ENCODE assay signal across 10 mouse cellular contexts in genomic region chr16:38477241-38477608, GRCm38 (mm10). TPM values are rescaled to one million over a fixed set of nuclear protein-coding genes. Genes with fewer than 3 reads are reported as not detected.
DNase-seq lines count a peak whose midpoint lies in the region; ATAC-seq and TF ChIP-seq lines count a peak whose summit lies in the region.
"Not testable (repeated sequence)": the region's sequence is repeated elsewhere in the genome, so short reads cannot be mapped to it uniquely, and the experiment has no call there.
"Had no signal": no experiment of that assay in that cellular context is flagged by ENCODE, and none has a peak within 500 bp of the region (broad histone marks: within the 10 kb centered on the region; RNA-seq: fewer than 3 reads in every experiment).

No protein-coding gene starts in this region.

- not testable (repeated sequence) for TF ChIP-seq CTCF in CH12.LX (conservative IDR thresholded peaks at IDR 0.05 in 1 of 2, IDR thresholded peaks at IDR 0.05 in 1 of 2; ENCODE audit: low read depth in 2 of 2, low read length in 2 of 2); layer of hippocampus, adult 2 months (conservative IDR thresholded peaks at IDR 0.05)

- not testable (repeated sequence) for TF ChIP-seq POLR2A in CH12.LX (IDR thresholded peaks at IDR 0.05; ENCODE audit: low read depth, low read length)

- peaks cover 67% of the 10 kb centered on the region for H3K79me2 ChIP-seq in CH12.LX (replicated peaks; ENCODE audit: control insufficient read depth, extremely low read depth, insufficient read depth, poor library complexity, severe bottlenecking)

- not testable (repeated sequence) for H3K4me2 ChIP-seq in CH12.LX (ENCODE audit: insufficient read depth, low read depth, poor library complexity, severe bottlenecking)
- peak overlapping the region; percentile 75 for H3K4me2 ChIP-seq in embryonic facial prominence, embryonic 14.5 days (ENCODE audit: low read depth, low read length)
- H3K4me2 ChIP-seq in hindbrain, embryonic 15.5 days: peak overlapping the region; percentile 82
- H3K4me2 ChIP-seq in liver, embryonic 16.5 days (ENCODE audit: low read depth, low read length): peak overlapping the region; percentile 87
- H3K4me2 ChIP-seq in midbrain, embryonic 16.5 days (ENCODE audit: low read length): peak overlapping the region; percentile 77
- H3K4me2 ChIP-seq in stomach, embryonic 16.5 days (ENCODE audit: low read depth, low read length): peak overlapping the region; percentile 82

- not testable (repeated sequence) for H3K9me3 ChIP-seq in CH12.LX (replicated peaks; ENCODE audit: low read length); embryonic facial prominence, embryonic 14.5 days (ENCODE audit: control insufficient read depth, low read length); heart, embryonic 10.5 days; hindbrain, embryonic 15.5 days; liver, embryonic 16.5 days (replicated peaks; ENCODE audit: control insufficient read depth, low read length); midbrain, embryonic 16.5 days (replicated peaks; ENCODE audit: control insufficient read depth, low read length, poor library complexity, severe bottlenecking); stomach, embryonic 16.5 days (replicated peaks; ENCODE audit: control insufficient read depth, low read length)

- dilution Hi-C loops in CH12.LX (cut with MboI; ENCODE audit: extremely low pct_ligation_motif_present, extremely low pct_unique_long_range_greater_than_20kb, low sequenced_read_pairs): not testable (repeated sequence)

- TF ChIP-seq RAD21 in CH12.LX (IDR thresholded peaks at IDR 0.05; ENCODE audit: low read depth, low read length): not testable (repeated sequence)

- H3K36me3 ChIP-seq in CH12.LX (replicated peaks in 1 of 2; ENCODE audit: control insufficient read depth in 1 of 2, insufficient read depth in 1 of 2, low read length in 1 of 2): peaks cover 81 to 87% of the 10 kb centered on the region in 2 experiments
- not testable (repeated sequence) for H3K36me3 ChIP-seq in embryonic facial prominence, embryonic 14.5 days (ENCODE audit: control insufficient read depth, insufficient read depth, low read length); heart, embryonic 10.5 days; hindbrain, embryonic 15.5 days; liver, embryonic 16.5 days (ENCODE audit: control insufficient read depth, insufficient read depth); midbrain, embryonic 16.5 days (ENCODE audit: control insufficient read depth, insufficient read depth, low read length); stomach, embryonic 16.5 days (ENCODE audit: control insufficient read depth, insufficient read depth, low read length)

- not testable (repeated sequence) for H3K9ac ChIP-seq in CH12.LX (ENCODE audit: insufficient read depth, low read depth); liver, embryonic 16.5 days (ENCODE audit: low read depth, low read length)
- H3K9ac ChIP-seq in embryonic facial prominence, embryonic 14.5 days (ENCODE audit: low read depth, low read length): peak overlapping the region; percentile 61
- peak overlapping the region; percentile 35; the same call in 1 of the 2 replicates for H3K9ac ChIP-seq in hindbrain, embryonic 15.5 days
- H3K9ac ChIP-seq in midbrain, embryonic 16.5 days (ENCODE audit: low read depth, low read length): peak overlapping the region; percentile 51; the same call in 1 of the 2 replicates
- H3K9ac ChIP-seq in stomach, embryonic 16.5 days (ENCODE audit: low read length): peak overlapping the region; percentile 71

- ATAC-seq in embryonic facial prominence, embryonic 14.5 days (ENCODE audit: low read depth); liver, embryonic 16.5 days (ENCODE audit: low read depth); midbrain, embryonic 16.5 days; stomach, embryonic 16.5 days (ENCODE audit: insufficient read depth, low FRiP score): not testable (repeated sequence)
- ATAC-seq in hindbrain, embryonic 15.5 days (ENCODE audit: low FRiP score, low read depth): peak; percentile 48; the same call in 1 of the 2 replicates

- H3K27me3 ChIP-seq in CH12.LX (replicated peaks); embryonic facial prominence, embryonic 14.5 days (replicated peaks; ENCODE audit: control insufficient read depth, insufficient read depth, low read length); heart, embryonic 10.5 days (ENCODE audit: insufficient read depth, poor library complexity, severe bottlenecking); hindbrain, embryonic 15.5 days; liver, embryonic 16.5 days (ENCODE audit: control insufficient read depth, insufficient read depth, low read depth, low read length); midbrain, embryonic 16.5 days (ENCODE audit: control insufficient read depth, insufficient read depth, low read depth, low read length); stomach, embryonic 16.5 days (ENCODE audit: control insufficient read depth, insufficient read depth, low read length): not testable (repeated sequence)

- in situ Hi-C loops in CH12.LX (cut with MboI; ENCODE audit: low pct_ligation_motif_present, low pct_unique_long_range_greater_than_20kb, low sequenced_read_pairs): not testable (repeated sequence)

- H3K4me3 ChIP-seq in CH12.LX (replicated peaks in 1 of 3; ENCODE audit: low read depth in 2 of 3, low read length in 2 of 3, poor library complexity in 1 of 3): peak overlapping the region in 1 of 3 experiments; percentile 45
- H3K4me3 ChIP-seq in embryonic facial prominence, embryonic 14.5 days (ENCODE audit: low read depth, low read length): peak overlapping the region; percentile 39
- H3K4me3 ChIP-seq in heart, embryonic 10.5 days: peak overlapping the region; percentile 59
- H3K4me3 ChIP-seq in hindbrain, embryonic 15.5 days: peak overlapping the region; percentile 41
- H3K4me3 ChIP-seq in layer of hippocampus, adult 2 months: peak overlapping the region; percentile 59
- H3K4me3 ChIP-seq in liver, embryonic 16.5 days (ENCODE audit: low read depth, low read length): peak overlapping the region; percentile 57
- peak overlapping the region; percentile 39 for H3K4me3 ChIP-seq in midbrain, embryonic 16.5 days (ENCODE audit: low read depth, low read length)
- H3K4me3 ChIP-seq in stomach, embryonic 16.5 days (replicated peaks; ENCODE audit: low read length): peak overlapping the region; percentile 49

- DNase-seq in CH12.LX (ENCODE audit: extremely low read depth); embryonic facial prominence, embryonic 14.5 days (ENCODE audit: low spot score); heart, embryonic 10.5 days (ENCODE audit: low spot score); layer of hippocampus, adult 2 months (ENCODE audit: low spot score in 2 of 2): not testable (repeated sequence)

- peaks cover 10 to 79% of the 10 kb centered on the region in 2 experiments for H3K4me1 ChIP-seq in CH12.LX (ENCODE audit: control insufficient read depth in 1 of 2, insufficient read depth in 2 of 2)
- H3K4me1 ChIP-seq in embryonic facial prominence, embryonic 14.5 days (ENCODE audit: control insufficient read depth, insufficient read depth, low read length): peaks cover 11% of the 10 kb centered on the region; the same call in 1 of the 2 replicates
- H3K4me1 ChIP-seq in heart, embryonic 10.5 days: peaks cover 13% of the 10 kb centered on the region
- H3K4me1 ChIP-seq in hindbrain, embryonic 15.5 days (replicated peaks): peaks cover 14% of the 10 kb centered on the region
- H3K4me1 ChIP-seq in liver, embryonic 16.5 days (ENCODE audit: control insufficient read depth, low read depth, low read length): peaks cover 23% of the 10 kb centered on the region
- not testable (repeated sequence) for H3K4me1 ChIP-seq in midbrain, embryonic 16.5 days (ENCODE audit: control insufficient read depth, insufficient read depth, low read length); stomach, embryonic 16.5 days (ENCODE audit: control insufficient read depth, insufficient read depth, low read length)

- H3K27ac ChIP-seq in CH12.LX (ENCODE audit: insufficient read depth, low read depth): peak overlapping the region; percentile 53; the same call in 1 of the 2 replicates
- H3K27ac ChIP-seq in embryonic facial prominence, embryonic 14.5 days (replicated peaks; ENCODE audit: low read depth, low read length); layer of hippocampus, adult 2 months; liver, embryonic 16.5 days (ENCODE audit: low read length); midbrain, embryonic 16.5 days (ENCODE audit: low read length); stomach, embryonic 16.5 days (ENCODE audit: low read length): not testable (repeated sequence)
- H3K27ac ChIP-seq in heart, embryonic 10.5 days: peak overlapping the region; percentile 90
- peak overlapping the region; percentile 59 for H3K27ac ChIP-seq in hindbrain, embryonic 15.5 days (replicated peaks)

- TF ChIP-seq EP300 in CH12.LX (IDR thresholded peaks at IDR 0.05; ENCODE audit: low read length): not testable (repeated sequence)

- WGBS in embryonic facial prominence, embryonic 14.5 days: 49% methylated on average over 14 of the region's 14 CpGs
- WGBS in heart, embryonic 10.5 days: 36% methylated on average over 14 of the region's 14 CpGs
- WGBS in hindbrain, embryonic 15.5 days: 27% methylated on average over 14 of the region's 14 CpGs
- 50% methylated on average over 14 of the region's 14 CpGs for WGBS in liver, embryonic 16.5 days (ENCODE audit: insufficient replicate concordance)
- 51% methylated on average over 14 of the region's 14 CpGs for WGBS in midbrain, embryonic 16.5 days
- 29% methylated on average over 14 of the region's 14 CpGs for WGBS in stomach, embryonic 16.5 days

RNA-seq across cellular contexts. Expression of gene Cd80, which starts 21.9 kb away (rescaled TPM):
- total RNA-seq in CH12.LX (2012; rRNA removed) (43.6 and 46.2 TPM in 2 replicates), CH12.LX (2014; rRNA removed) (54.3 and 57.8 TPM in 2 replicates)
- polyA plus RNA-seq in CH12.LX (2012; ENCODE audit: insufficient read length, low read depth): 37.0 and 39.5 TPM in 2 replicates
- 0.46 and 0.47 TPM in 2 replicates for polyA plus RNA-seq in embryonic facial prominence, embryonic 14.5 days (2014; fragmentation: Nextera tagmentation; extraction: Ambion mirVana)
- polyA plus RNA-seq in heart, embryonic 10.5 days (2016; fragmentation: Nextera tagmentation; extraction: Ambion mirVana): 0.41 and 0.45 TPM in 2 replicates
- 0.50 and 0.56 TPM in 2 replicates for polyA plus RNA-seq in hindbrain, embryonic 15.5 days (2015; fragmentation: Nextera tagmentation; extraction: Ambion mirVana)
- under 1 TPM; 0.15 to 0.69 TPM for total RNA-seq in layer of hippocampus, adult 2 months (2021)
- polyA plus RNA-seq in liver, embryonic 16.5 days (2015; fragmentation: Nextera tagmentation; extraction: Ambion mirVana): 0.21 and 0.27 TPM in 2 replicates
- polyA plus RNA-seq in midbrain, embryonic 16.5 days (2015; fragmentation: Nextera tagmentation; extraction: Ambion mirVana): 0.46 and 0.61 TPM in 2 replicates
- polyA plus RNA-seq in stomach, embryonic 16.5 days (2015; fragmentation: Nextera tagmentation; extraction: Ambion mirVana): 0.66 and 0.86 TPM in 2 replicates

RNA-seq across cellular contexts. Expression of gene Adprh, which starts 24.7 kb away (rescaled TPM):
- 47.3 and 67.7 TPM in 2 replicates for total RNA-seq in CH12.LX (2012; rRNA removed)
- 44.9 and 45.3 TPM in 2 replicates for total RNA-seq in CH12.LX (2014; rRNA removed)
- polyA plus RNA-seq in CH12.LX (2012; ENCODE audit: insufficient read length, low read depth): 82.9 and 93.2 TPM in 2 replicates
- 95.5 and 106 TPM in 2 replicates for polyA plus RNA-seq in embryonic facial prominence, embryonic 14.5 days (2014; fragmentation: Nextera tagmentation; extraction: Ambion mirVana)
- 127 TPM in 2 replicates for polyA plus RNA-seq in heart, embryonic 10.5 days (2016; fragmentation: Nextera tagmentation; extraction: Ambion mirVana)
- polyA plus RNA-seq in hindbrain, embryonic 15.5 days (2015; fragmentation: Nextera tagmentation; extraction: Ambion mirVana): 143 and 165 TPM in 2 replicates
- total RNA-seq in layer of hippocampus, adult 2 months (2021): 10 to 100 TPM; 55.4 to 55.5 TPM
- polyA plus RNA-seq in liver, embryonic 16.5 days (2015; fragmentation: Nextera tagmentation; extraction: Ambion mirVana): 28.8 and 31.0 TPM in 2 replicates
- 160 and 164 TPM in 2 replicates for polyA plus RNA-seq in midbrain, embryonic 16.5 days (2015; fragmentation: Nextera tagmentation; extraction: Ambion mirVana)
- polyA plus RNA-seq in stomach, embryonic 16.5 days (2015; fragmentation: Nextera tagmentation; extraction: Ambion mirVana): 73.0 and 79.4 TPM in 2 replicates

RNA-seq across cellular contexts. Expression of gene Pla1a, which starts 44.3 kb away (rescaled TPM):
- total RNA-seq in CH12.LX (2012; rRNA removed) (20.6 and 27.9 TPM in 2 replicates), CH12.LX (2014; rRNA removed) (12.3 and 14.3 TPM in 2 replicates)
- 9.3 and 11.0 TPM in 2 replicates for polyA plus RNA-seq in CH12.LX (2012; ENCODE audit: insufficient read length, low read depth)
- polyA plus RNA-seq in embryonic facial prominence, embryonic 14.5 days (2014; fragmentation: Nextera tagmentation; extraction: Ambion mirVana): 0.58 and 1.1 TPM in 2 replicates
- polyA plus RNA-seq in heart, embryonic 10.5 days (2016; fragmentation: Nextera tagmentation; extraction: Ambion mirVana): 0.19 and 0.37 TPM in 2 replicates
- polyA plus RNA-seq in hindbrain, embryonic 15.5 days (2015; fragmentation: Nextera tagmentation; extraction: Ambion mirVana): 0.43 and 0.45 TPM in 2 replicates
- total RNA-seq in layer of hippocampus, adult 2 months (2021): under 1 TPM; 0.76 to 0.97 TPM
- polyA plus RNA-seq in liver, embryonic 16.5 days (2015; fragmentation: Nextera tagmentation; extraction: Ambion mirVana): 34.8 and 40.4 TPM in 2 replicates
- 0.36 and 0.68 TPM in 2 replicates for polyA plus RNA-seq in midbrain, embryonic 16.5 days (2015; fragmentation: Nextera tagmentation; extraction: Ambion mirVana)
- 2.3 and 2.6 TPM in 2 replicates for polyA plus RNA-seq in stomach, embryonic 16.5 days (2015; fragmentation: Nextera tagmentation; extraction: Ambion mirVana)
- total RNA-seq: MEL had no signal
- polyA plus RNA-seq: activated CD4-positive, CD25-positive, alpha-beta regulatory T cell, adult 4 months had no signal

RNA-seq across cellular contexts. Expression of gene Timmdc1, which starts 45.2 kb away (rescaled TPM):
- total RNA-seq in CH12.LX (2012; rRNA removed) (49.7 and 50.1 TPM in 2 replicates), CH12.LX (2014; rRNA removed) (32.5 and 36.5 TPM in 2 replicates)
- polyA plus RNA-seq in CH12.LX (2012; ENCODE audit: insufficient read length, low read depth): 45.1 and 45.3 TPM in 2 replicates
- 18.5 and 19.2 TPM in 2 replicates for polyA plus RNA-seq in embryonic facial prominence, embryonic 14.5 days (2014; fragmentation: Nextera tagmentation; extraction: Ambion mirVana)
- 25.1 and 39.3 TPM in 2 replicates for polyA plus RNA-seq in heart, embryonic 10.5 days (2016; fragmentation: Nextera tagmentation; extraction: Ambion mirVana)
- 32.0 and 35.2 TPM in 2 replicates for polyA plus RNA-seq in hindbrain, embryonic 15.5 days (2015; fragmentation: Nextera tagmentation; extraction: Ambion mirVana)
- 10 to 100 TPM; 28.4 to 30.9 TPM for total RNA-seq in layer of hippocampus, adult 2 months (2021)
- 10.6 and 11.2 TPM in 2 replicates for polyA plus RNA-seq in liver, embryonic 16.5 days (2015; fragmentation: Nextera tagmentation; extraction: Ambion mirVana)
- 33.4 and 34.6 TPM in 2 replicates for polyA plus RNA-seq in midbrain, embryonic 16.5 days (2015; fragmentation: Nextera tagmentation; extraction: Ambion mirVana)
- 23.1 and 25.8 TPM in 2 replicates for polyA plus RNA-seq in stomach, embryonic 16.5 days (2015; fragmentation: Nextera tagmentation; extraction: Ambion mirVana)

Comparison
In these comparisons a context has a peak if more than half of its experiments do, and no peak if none do; other contexts are left out.
1. RNA of gene Cd80, which starts 21.9 kb away (polyA plus RNA-seq): 37.0 to 39.5 TPM in CH12.LX; 0.66 to 0.86 TPM in stomach, embryonic 16.5 days, 0.50 to 0.56 TPM in hindbrain, embryonic 15.5 days, 0.46 to 0.61 TPM in midbrain, embryonic 16.5 days, 0.46 to 0.47 TPM in embryonic facial prominence, embryonic 14.5 days, 0.41 to 0.45 TPM in heart, embryonic 10.5 days and 0.21 to 0.27 TPM in liver, embryonic 16.5 days; every median in the first group is over 10 times any median in the second.